Mouse (Mus musculus): ENCODE data around the gene Sgk2. TPM values are rescaled to one million over a fixed set of nuclear protein-coding genes. Genes with fewer than 3 reads are reported as not detected.
"Not testable (repeated sequence)": the region's sequence is repeated elsewhere in the genome, so short reads cannot be mapped to it uniquely, and the experiment has no call there.

Sgk2 gene
- total RNA-seq, 2 experiments from 2014 or later = 0.71 to 0.79 TPM

- DNase-seq (ENCODE audit: low spot score in 2 of 2) = not testable (repeated sequence)
Measured at GRCm38 (mm10) chr2:163058981-163059380, 71.9 kb downstream of the Sgk2 start.

DNA sequence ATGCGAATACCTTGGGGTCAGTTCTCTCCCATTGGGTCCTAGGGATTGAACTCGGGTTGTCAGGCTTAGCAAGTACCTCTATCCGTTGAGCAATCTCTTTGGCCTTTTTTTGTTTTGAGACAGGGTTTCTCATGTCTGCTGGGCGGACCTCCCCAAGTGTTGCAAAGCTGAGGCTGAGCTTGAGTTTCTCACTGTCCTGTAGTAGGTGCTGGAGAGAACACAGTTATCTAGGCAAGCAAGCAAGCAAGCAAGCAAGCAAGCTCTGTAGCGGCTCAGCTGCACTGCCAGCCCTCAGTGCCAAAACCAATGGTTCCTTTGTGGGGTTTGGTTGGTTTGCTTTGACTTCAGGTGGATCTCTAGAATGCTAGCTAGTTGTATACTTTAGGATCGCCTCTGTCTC, 73.5 kb downstream of the Sgk2 start:
- DNase-seq (ENCODE audit: low spot score in 2 of 2) = no peak

- no peak for DNase-seq (ENCODE audit: low spot score in 2 of 2)
Measured at GRCm38 (mm10) chr2:163061203-163062118, 74.3 kb downstream of the Sgk2 start.

DNA sequence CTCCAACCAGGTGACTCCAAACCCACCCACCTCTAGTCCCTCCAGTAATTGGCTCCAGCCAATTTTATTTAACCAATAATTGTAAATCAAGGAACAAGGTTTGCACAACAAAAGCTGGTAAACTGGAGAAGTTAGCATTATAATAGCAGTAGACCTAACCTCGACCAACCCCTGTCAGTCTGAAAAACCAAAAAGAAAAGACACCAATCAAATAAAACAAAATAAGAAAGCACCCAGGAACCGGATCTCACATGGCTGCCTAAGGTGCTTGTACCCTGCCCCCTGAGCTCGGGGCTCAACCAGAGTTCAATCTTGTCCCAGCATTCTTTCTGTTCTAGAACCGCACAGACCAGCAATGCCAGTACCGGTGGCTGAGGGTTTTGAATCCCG, 75.0 kb downstream of the Sgk2 start:
- DNase-seq (ENCODE audit: low spot score in 2 of 2) = no peak

Other genes with a start within 250 kb of the Sgk2 start
- 100 to 1,000 TPM in 1 of 2 experiments, 10 to 100 TPM in 1; 95.9 to 102 TPM for gene Srsf6, start 55.8 kb upstream of the Sgk2 start, total RNA-seq (2021)
- gene L3mbtl1, start 43.9 kb upstream of the Sgk2 start, total RNA-seq (2021) = 1 to 10 TPM; 7.4 to 9.3 TPM
- gene Ift52, start 30.0 kb downstream of the Sgk2 start, total RNA-seq (2021) = 10 to 100 TPM; 31.1 to 31.8 TPM
- gene Mybl2, start 67.4 kb downstream of the Sgk2 start, total RNA-seq (2021) = under 1 TPM; 0.57 to 0.79 TPM
- not detected for gene Gtsf1l, start 100.5 kb downstream of the Sgk2 start, total RNA-seq (2021)
- 10 to 100 TPM; 27.3 to 27.8 TPM for gene Tox2, start 215.8 kb downstream of the Sgk2 start, total RNA-seq (2021)